Mouse (Mus musculus) heart, postnatal 0 days (tissue): ENCODE data around the gene Unc119. TPM values are rescaled to one million over a fixed set of nuclear protein-coding genes. Genes with fewer than 3 reads are reported as not detected.

Experiments
- ATAC-seq: fragments of 200-750 bp; cut with Nextera tagmentation; 2 replicates; pipeline ENCODE4 v1.8.0; 2017; ENCODE audit warnings: low read depth, moderate number of reproducible peaks, moderate library complexity; ENCODE audit not compliant: insufficient read depth
- DNase-seq: peaks from one replicate; pipeline ENCODE4 v3.0.0-alpha.2; 2016; ENCODE audit warnings: low spot score
- H3K27ac ChIP-seq: fragments of 300-500 bp; sonication (generic); 2 replicates; pipeline ENCODE4 v1.5.1; 2014; ENCODE audit warnings: low read depth, mild to moderate bottlenecking
- H3K27me3 ChIP-seq: fragments of 300-500 bp; sonication (generic); 2 replicates; pipeline ENCODE4 v1.6.1; 2014; ENCODE audit warnings: low read length, mixed read lengths; ENCODE audit not compliant: control insufficient read depth, insufficient read depth
- H3K36me3 ChIP-seq: fragments of 300-500 bp; sonication (generic); replicated peaks from 2 replicates; pipeline ENCODE4 v1.6.1; 2014; ENCODE audit warnings: low read length, mixed read lengths; ENCODE audit not compliant: control insufficient read depth, insufficient read depth
- H3K4me1 ChIP-seq: fragments of 300-500 bp; sonication (generic); 2 replicates; pipeline ENCODE4 v1.6.1; 2014; ENCODE audit warnings: antibody characterized with exemption; ENCODE audit not compliant: control insufficient read depth, insufficient read depth
- H3K4me2 ChIP-seq: fragments of 300-500 bp; sonication (generic); 2 replicates; pipeline ENCODE4 v1.6.1; 2014; ENCODE audit warnings: low read depth, mild to moderate bottlenecking, low read length, moderate library complexity
- H3K4me3 ChIP-seq: fragments of 300-500 bp; sonication (generic); 2 replicates; pipeline ENCODE4 v1.5.1; 2014; ENCODE audit warnings: low read depth, low read length
- H3K9ac ChIP-seq: fragments of 300-500 bp; sonication (generic); replicated peaks from 2 replicates; pipeline ENCODE4 v1.6.1; 2014; ENCODE audit warnings: low read depth, low read length, mixed read lengths
- H3K9me3 ChIP-seq: fragments of 300-500 bp; sonication (generic); replicated peaks from 2 replicates; pipeline ENCODE4 v1.6.1; 2016; ENCODE audit warnings: low read length; ENCODE audit not compliant: control insufficient read depth
- CTCF ChIP-seq: IDR thresholded peaks from 2 replicates; pipeline ENCODE4 v1.5.1; 2016; ENCODE audit warnings: antibody characterized with exemption, control low read depth, low read depth
- EP300 ChIP-seq: IDR thresholded peaks from 2 replicates; pipeline ENCODE4 v1.6.1; 2016; ENCODE audit warnings: antibody characterized with exemption, low read depth
- WGBS: fragments of 180-500 bp; shearing (Covaris S2); extraction: QIAGEN DNeasy Blood & Tissue Kit; methylation state at CpG from one replicate; pipeline ENCODE4 v1.1.7; 2014; 5-methylcytosine and 5-hydroxymethylcytosine counted together
- polyA plus RNA-seq: library from polyadenylated mRNA; unstranded; fragments of >200 nt; fragmentation: Nextera tagmentation; extraction: Ambion mirVana; gene quantifications from 2 replicates; pipeline ENCODE4 v1.2.1, GENCODE M21; 2015
- total RNA-seq: library from RNA; depleted of rRNA; stranded (reverse); fragments of >200 nt; gene quantifications from 2 replicates; pipeline ENCODE4 v1.2.3, GENCODE M21; 2014; ENCODE audit warnings: low replicate concordance

Gene Unc119
- total and polyA plus RNA-seq, 2 experiments from 2014 or later: 20.9 to 57.3 TPM

- no peak overlapping the region for H3K9ac ChIP-seq
- no peaks in the 10 kb centered on the region for H3K27me3 ChIP-seq
- H3K36me3 ChIP-seq: peaks cover 67% of the 10 kb centered on the region
- no peaks in the 10 kb centered on the region for H3K9me3 ChIP-seq
- H3K27ac ChIP-seq: no peak overlapping the region
- TF ChIP-seq EP300 (no peak), CTCF (no peak)
- H3K4me2 ChIP-seq: no peak overlapping the region
- ATAC-seq (no peak), DNase-seq (no peak)
- no peaks in the 10 kb centered on the region for H3K4me1 ChIP-seq
- 89% methylated on average over 8 of the region's 8 CpGs for WGBS
- no peak overlapping the region for H3K4me3 ChIP-seq
These were observed 32.3 kb upstream of the Unc119 start for GRCm38 (mm10) chr11:78310861-78311511.

GRCm38 (mm10) chr11:78313662-78314061 lies 29.6 kb upstream of the Unc119 start:
- no peak overlapping the region for H3K4me3 ChIP-seq
- WGBS: 58% methylated on average over 2 of the region's 2 CpGs
- H3K36me3 ChIP-seq: peaks cover 73% of the 10 kb centered on the region
- DNase-seq (no peak), ATAC-seq (no peak; the same call in 1 of the 2 replicates)
- H3K27ac ChIP-seq: 0 out of 2 replicates have a peak overlapping the region, but pooled peaks have one; percentile 25
- H3K4me2 ChIP-seq: no peak overlapping the region
- H3K9me3 ChIP-seq: no peaks in the 10 kb centered on the region
- TF ChIP-seq CTCF (no peak), EP300 (no peak)
- H3K27me3 ChIP-seq: no peaks in the 10 kb centered on the region
- H3K9ac ChIP-seq: no peak overlapping the region
- no peaks in the 10 kb centered on the region for H3K4me1 ChIP-seq

DNA sequence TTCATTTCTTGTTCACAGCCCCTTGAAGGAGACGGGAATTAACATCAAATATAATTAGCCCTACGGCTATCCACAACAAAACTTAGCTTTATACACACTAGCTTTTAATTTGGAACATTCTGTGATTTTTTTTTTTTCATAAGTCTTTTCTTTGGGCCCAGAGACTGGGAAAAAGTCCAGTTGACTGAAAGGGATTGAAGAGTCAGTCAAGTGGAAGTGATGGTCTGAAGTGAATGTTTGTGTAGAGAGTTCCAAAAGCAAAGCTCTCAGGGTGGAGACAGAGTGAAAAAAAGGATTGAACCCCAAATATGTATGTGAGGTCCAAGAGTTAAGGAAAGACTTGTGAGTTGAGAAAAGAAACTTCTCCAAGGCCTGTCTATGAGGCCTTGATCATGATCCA lies 24.9 kb upstream of the Unc119 start:
- Histone ChIP-seq H3K9ac (no peak overlapping the region), H3K27ac (no peak overlapping the region), H3K9me3 (no peaks in the 10 kb centered on the region), H3K4me1 (peaks cover 12% of the 10 kb centered on the region), H3K4me3 (no peak overlapping the region), H3K27me3 (no peaks in the 10 kb centered on the region), H3K4me2 (no peak overlapping the region), H3K36me3 (peaks cover 69% of the 10 kb centered on the region)
- 92% methylated on average over 2 of the region's 2 CpGs for WGBS
- no peak for ATAC-seq
- TF ChIP-seq CTCF: no peak
- TF ChIP-seq EP300: no peak
- DNase-seq: no peak

DNA sequence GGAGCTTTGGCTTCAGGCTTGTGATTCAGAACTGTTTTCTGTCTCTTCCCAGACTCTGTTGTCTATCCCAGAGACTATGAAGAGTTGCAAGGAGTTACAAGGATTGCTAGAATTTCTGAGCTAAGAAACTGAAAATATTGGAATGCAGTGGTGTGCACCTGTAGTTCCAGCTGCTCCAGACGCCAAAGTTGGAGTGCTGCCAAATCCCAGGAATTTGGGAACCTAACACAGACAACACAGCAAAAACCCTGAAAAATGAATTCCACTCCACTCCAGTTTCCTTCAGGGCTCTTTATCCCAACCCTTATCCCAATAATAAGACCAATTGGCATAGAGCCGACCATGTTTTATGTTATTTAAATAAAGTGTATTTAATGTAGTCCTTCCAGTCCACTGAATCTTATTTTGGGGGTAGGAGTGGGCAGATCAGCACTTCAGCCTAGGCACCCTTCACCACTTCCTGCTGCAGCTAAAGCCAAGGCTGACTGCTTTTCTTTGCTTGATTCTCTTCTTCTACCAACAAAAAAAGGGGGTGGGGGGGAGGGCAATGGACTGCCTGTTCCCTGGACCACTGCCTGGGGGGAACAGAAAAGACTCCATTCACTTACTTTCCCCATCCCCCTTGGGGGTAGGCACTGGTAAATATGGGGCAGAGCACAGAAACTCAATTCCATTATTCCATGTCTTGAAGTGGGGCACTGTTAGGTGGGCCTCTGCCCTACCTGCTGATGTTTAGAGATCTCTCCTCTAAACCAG lies 21.0 kb upstream of the Unc119 start:
- Histone ChIP-seq H3K27me3 (no peaks in the 10 kb centered on the region), H3K9ac (no peak overlapping the region), H3K4me3 (0 out of 2 replicates have a peak overlapping the region, but pooled peaks have one; percentile 22), H3K4me1 (peaks cover 19% of the 10 kb centered on the region), H3K27ac (no peak overlapping the region), H3K36me3 (peaks cover 41% of the 10 kb centered on the region), H3K9me3 (no peaks in the 10 kb centered on the region), H3K4me2 (peak overlapping the region; percentile 47)
- no peak for DNase-seq
- peak; percentile 7; the same call in 1 of the 2 replicates for ATAC-seq
- TF ChIP-seq CTCF (no peak), EP300 (no peak)
- 45% methylated on average over 2 of the region's 2 CpGs for WGBS

DNA sequence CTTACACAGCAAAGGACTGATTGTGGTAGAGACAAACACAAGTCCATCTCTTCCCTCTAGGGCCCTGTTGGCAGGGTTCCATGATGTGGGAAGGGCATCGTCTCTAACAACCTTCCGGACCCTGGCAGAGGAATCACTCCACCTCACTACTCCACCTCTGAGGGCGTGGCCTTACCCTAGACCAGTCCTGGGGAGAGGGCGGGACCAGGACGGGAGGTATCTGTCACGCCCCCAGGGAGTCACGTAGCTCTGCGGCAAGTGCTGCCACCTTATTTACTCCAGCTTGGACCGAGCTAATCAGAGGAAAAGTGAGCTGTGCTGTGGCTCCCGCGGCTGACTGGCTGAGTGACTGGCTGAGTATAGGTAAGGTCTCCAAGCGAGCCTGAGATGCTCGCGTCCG lies 20.4 kb upstream of the Unc119 start, which contains the start of gene Aldoc:
Aldoc (plus strand) TSS at position 109 of the 400 bp plus-strand sequence.
- 7% methylated on average over 15 of the region's 15 CpGs for WGBS
- peak; percentile 97 for ATAC-seq
- H3K4me2 ChIP-seq: peak within 1 kb of the TSS; percentile 47
- no peaks in the 10 kb centered on the region for H3K9me3 ChIP-seq
- peaks cover 19% of the 10 kb centered on the region for H3K4me1 ChIP-seq
- peak within 1 kb of the TSS; percentile 22 for H3K4me3 ChIP-seq
- no peak for TF ChIP-seq EP300
- TF ChIP-seq CTCF: no peak
- peak within 1 kb of the TSS; percentile 27; the same call in 1 of the 2 replicates for H3K27ac ChIP-seq
- H3K36me3 ChIP-seq: peaks cover 34% of the 10 kb centered on the region
- no peaks in the 10 kb centered on the region for H3K27me3 ChIP-seq
- H3K9ac ChIP-seq: no peak within 1 kb of the TSS
- peak; percentile 86 for DNase-seq
